Mouse (Mus musculus) embryonic fibroblast, embryonic 13.5 days (primary cell): ENCODE measurements at regions not wholly inside any gene's neighbourhood (a gene's known extent, or its start where the extent isn't known, plus 50 kb on each side); places are given as distances from the start of the nearest gene placed in this dataset.

Experiments used
- CTCF ChIP-seq: IDR thresholded peaks from 2 replicates; pipeline ENCODE4 v1.5.1; 2011; ENCODE audit warnings: mild to moderate bottlenecking, control low read depth, low read length, moderate library complexity, borderline replicate concordance; ENCODE audit not compliant: insufficient read depth
- POLR2A ChIP-seq: IDR thresholded peaks from 2 replicates; pipeline ENCODE4 v1.6.1; 2011; ENCODE audit warnings: low read depth, mild to moderate bottlenecking, control low read depth, low read length, moderate library complexity

GRCm38 (mm10) chr15:61489731-61490130, 566.9 kb upstream of the A1bg start:
- TF ChIP-seq CTCF = no peak
- TF ChIP-seq POLR2A = no peak
